Mouse (Mus musculus) neural tube, embryonic 14.5 days (tissue): ENCODE measurements around the gene Trim71. TPM values are rescaled to one million over a fixed set of nuclear protein-coding genes. Genes with fewer than 3 reads are reported as not detected.

Source experiments
- ATAC-seq: fragments of 200-750 bp; cut with Nextera tagmentation; 2 replicates; pipeline ENCODE4 v1.8.0; 2017; ENCODE audit warnings: low read depth, mild to moderate bottlenecking, moderate TSS enrichment, moderate library complexity
- H3K27ac ChIP-seq: fragments of 300-500 bp; sonication (generic); 2 replicates; pipeline ENCODE4 v1.5.1; 2014; ENCODE audit warnings: low read depth, mild to moderate bottlenecking, control low read depth, low read length, moderate library complexity, mixed read lengths
- H3K27me3 ChIP-seq: fragments of 300-500 bp; sonication (generic); 2 replicates; pipeline ENCODE4 v1.6.1; 2014; ENCODE audit warnings: low read length; ENCODE audit not compliant: control insufficient read depth, insufficient read depth
- H3K36me3 ChIP-seq: fragments of 300-500 bp; sonication (generic); 2 replicates; pipeline ENCODE4 v1.6.1; 2014; ENCODE audit warnings: low read length, mixed read lengths; ENCODE audit not compliant: control insufficient read depth, insufficient read depth
- H3K4me1 ChIP-seq: fragments of 300-500 bp; sonication (generic); 2 replicates; pipeline ENCODE4 v1.6.1; 2014; ENCODE audit warnings: low read length; ENCODE audit not compliant: control insufficient read depth, insufficient read depth
- H3K4me2 ChIP-seq: fragments of 300-500 bp; sonication (generic); 2 replicates; pipeline ENCODE4 v1.6.1; 2014; ENCODE audit warnings: mild to moderate bottlenecking, low read depth, low read length, control low read depth
- H3K4me3 ChIP-seq: fragments of 300-500 bp; sonication (generic); 2 replicates; pipeline ENCODE4 v1.5.1; 2014; ENCODE audit warnings: low read depth, low read length, control low read depth, mixed read lengths
- H3K9ac ChIP-seq: fragments of 300-500 bp; sonication (generic); replicated peaks from 2 replicates; pipeline ENCODE4 v1.6.1; 2014; ENCODE audit warnings: low read depth, mild to moderate bottlenecking, control low read depth, low read length, mixed read lengths
- H3K9me3 ChIP-seq: fragments of 300-500 bp; sonication (generic); 2 replicates; pipeline ENCODE4 v1.6.1; 2016; ENCODE audit warnings: low read length; ENCODE audit not compliant: control insufficient read depth
- WGBS: fragments of 180-500 bp; shearing (Covaris S2); extraction: QIAGEN DNeasy Blood & Tissue Kit; methylation state at CpG from one replicate; pipeline ENCODE4 v1.1.7; 2014; 5-methylcytosine and 5-hydroxymethylcytosine counted together
- polyA plus RNA-seq: library from polyadenylated mRNA; unstranded; fragments of >200 nt; fragmentation: Nextera tagmentation; extraction: Ambion mirVana; gene quantifications from 2 replicates; pipeline ENCODE4 v1.2.1, GENCODE M21; 2014

The Trim71 gene
- polyA plus RNA-seq, 1 experiment from 2014 or later, result 0.28 TPM

DNA sequence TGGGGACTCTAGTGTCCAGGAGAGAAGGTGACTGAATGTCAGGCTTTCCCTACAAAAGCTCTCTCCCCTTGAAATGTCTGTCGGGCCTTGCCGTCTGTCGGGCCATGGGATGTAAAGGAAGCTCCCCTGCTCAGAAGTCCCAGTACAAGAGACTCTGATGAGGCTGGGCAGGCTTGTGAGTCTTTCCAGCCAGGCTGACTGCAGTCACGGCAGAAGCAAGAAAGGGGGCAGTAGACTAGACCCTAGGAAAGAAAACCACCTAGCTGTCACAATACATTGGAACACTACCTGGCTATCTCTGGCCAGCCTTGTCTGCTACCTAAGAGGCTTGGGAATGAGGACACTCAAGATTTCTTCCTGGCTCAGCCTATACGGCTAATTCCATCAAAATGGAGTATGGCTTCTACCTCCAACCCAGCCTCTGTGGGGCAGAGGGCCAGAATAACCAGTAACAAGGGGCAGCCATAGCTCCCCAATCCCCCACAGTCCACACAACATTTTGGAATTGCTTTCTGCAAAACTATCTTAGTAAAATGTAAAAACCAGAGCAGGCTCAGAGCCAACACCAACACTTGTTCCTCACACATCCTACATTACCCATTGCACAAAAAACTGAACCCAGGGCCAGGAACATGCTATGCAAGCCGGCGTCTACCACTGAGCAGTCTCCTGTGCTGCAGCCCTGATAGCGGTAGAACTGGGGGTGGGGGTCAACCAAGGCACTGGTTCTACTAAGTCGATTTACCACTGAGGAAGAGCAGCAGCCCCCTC, 29.2 kb downstream of the Trim71 start:
- H3K27me3 ChIP-seq, result no peaks in the 10 kb centered on the region
- no peaks in the 10 kb centered on the region for H3K36me3 ChIP-seq
- WGBS, result 84% methylated on average over 9 of the region's 9 CpGs
- peaks cover 3% of the 10 kb centered on the region; the same call in 1 of the 2 replicates for H3K4me1 ChIP-seq
- no peaks in the 10 kb centered on the region for H3K9me3 ChIP-seq
- H3K4me2 ChIP-seq, result no peak overlapping the region
- no peak overlapping the region for H3K9ac ChIP-seq
- no peak for ATAC-seq
- H3K4me3 ChIP-seq, result no peak overlapping the region
- H3K27ac ChIP-seq, result no peak overlapping the region

DNA sequence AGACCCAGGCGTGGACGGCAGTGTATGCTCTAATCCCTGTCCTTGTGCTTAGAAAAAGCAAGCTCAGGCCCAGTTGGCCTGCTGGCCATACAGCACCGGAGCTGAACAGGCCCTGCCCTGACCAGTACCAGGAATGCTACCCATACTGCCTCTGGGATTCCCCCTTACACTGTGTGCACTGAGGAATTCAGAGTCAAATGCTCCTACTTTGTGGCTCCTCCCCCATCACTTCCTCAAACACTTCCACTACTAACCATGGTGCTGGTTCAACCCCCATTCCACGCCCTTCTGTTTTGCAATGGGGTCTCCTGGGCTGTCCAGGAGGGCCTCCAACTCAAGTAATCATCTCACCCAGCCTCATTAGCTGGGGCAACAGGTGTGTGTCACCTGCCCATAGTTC, 30.3 kb downstream of the Trim71 start:
- Histone ChIP-seq H3K36me3 (no peaks in the 10 kb centered on the region), H3K4me3 (no peak overlapping the region), H3K4me2 (no peak overlapping the region), H3K27ac (no peak overlapping the region), H3K9ac (no peak overlapping the region), H3K27me3 (no peaks in the 10 kb centered on the region), H3K9me3 (no peaks in the 10 kb centered on the region), H3K4me1 (peaks cover 3% of the 10 kb centered on the region; the same call in 1 of the 2 replicates)
- 90% methylated on average over 4 of the region's 4 CpGs for WGBS
- ATAC-seq, result no peak

GRCm38 (mm10) chr9:114531276-114531675, 32.9 kb downstream of the Trim71 start:
- 15% methylated on average over 11 of the region's 11 CpGs for WGBS
- H3K27me3 ChIP-seq, result no peaks in the 10 kb centered on the region
- no peak overlapping the region for H3K4me2 ChIP-seq
- H3K9ac ChIP-seq, result no peak overlapping the region
- ATAC-seq, result no peak
- peaks cover 12% of the 10 kb centered on the region for H3K4me1 ChIP-seq
- H3K4me3 ChIP-seq, result no peak overlapping the region
- H3K36me3 ChIP-seq, result no peaks in the 10 kb centered on the region
- H3K9me3 ChIP-seq, result no peaks in the 10 kb centered on the region
- H3K27ac ChIP-seq, result no peak overlapping the region

- WGBS, result 47% methylated on average over 9 of the region's 9 CpGs
- H3K36me3 ChIP-seq, result no peaks in the 10 kb centered on the region
- no peak for ATAC-seq
- no peaks in the 10 kb centered on the region for H3K27me3 ChIP-seq
- no peak overlapping the region for H3K4me3 ChIP-seq
- no peak overlapping the region for H3K27ac ChIP-seq
- peaks cover 20% of the 10 kb centered on the region for H3K4me1 ChIP-seq
- H3K9me3 ChIP-seq, result no peaks in the 10 kb centered on the region
- no peak overlapping the region for H3K9ac ChIP-seq
- no peak overlapping the region for H3K4me2 ChIP-seq
Observed at GRCm38 (mm10) chr9:114528680-114529048, 35.5 kb downstream of the Trim71 start.

- Histone ChIP-seq H3K9me3 (no peaks in the 10 kb centered on the region), H3K4me2 (no peak overlapping the region), H3K27me3 (no peaks in the 10 kb centered on the region), H3K4me1 (peaks cover 20% of the 10 kb centered on the region), H3K27ac (no peak overlapping the region), H3K36me3 (no peaks in the 10 kb centered on the region), H3K4me3 (no peak overlapping the region), H3K9ac (no peak overlapping the region)
- ATAC-seq, result no peak
- WGBS, result 12% methylated on average over 17 of the region's 17 CpGs
Observed at GRCm38 (mm10) chr9:114527992-114528679, 36.0 kb downstream of the Trim71 start.

- Histone ChIP-seq H3K4me3 (no peak overlapping the region), H3K27ac (no peak overlapping the region), H3K4me2 (no peak overlapping the region; the same call in 1 of the 2 replicates), H3K9ac (no peak overlapping the region), H3K36me3 (no peaks in the 10 kb centered on the region), H3K27me3 (no peaks in the 10 kb centered on the region), H3K9me3 (no peaks in the 10 kb centered on the region), H3K4me1 (peaks cover 20% of the 10 kb centered on the region)
- 6% methylated on average over 16 of the region's 16 CpGs for WGBS
- ATAC-seq, result peak; percentile 43; the same call in 1 of the 2 replicates
Observed at GRCm38 (mm10) chr9:114527085-114527484, 37.1 kb downstream of the Trim71 start.

DNA sequence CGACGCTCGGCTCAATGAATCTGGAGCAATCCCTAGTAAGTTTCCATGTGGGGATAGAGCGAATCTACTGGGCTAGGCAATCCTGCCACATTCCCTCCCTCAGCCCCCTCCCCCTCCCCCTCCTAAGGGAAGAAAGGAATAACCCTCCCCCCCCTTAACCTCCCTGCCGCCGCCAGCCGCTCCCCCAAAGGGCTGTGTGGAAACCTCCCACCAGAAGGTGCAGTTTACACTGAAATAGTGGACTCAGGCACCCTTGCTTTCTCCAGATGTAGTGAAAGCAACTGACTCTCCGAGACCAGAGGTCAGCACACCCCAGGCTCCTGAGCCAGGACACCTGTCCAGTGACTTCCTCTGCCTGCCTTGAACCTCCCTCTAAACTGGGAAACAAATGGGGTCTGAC, 37.6 kb downstream of the Trim71 start:
- H3K27ac ChIP-seq, result no peak overlapping the region
- no peak overlapping the region for H3K4me3 ChIP-seq
- H3K9me3 ChIP-seq, result no peaks in the 10 kb centered on the region
- no peak for ATAC-seq
- WGBS, result 6% methylated on average over 8 of the region's 8 CpGs
- peaks cover 20% of the 10 kb centered on the region for H3K4me1 ChIP-seq
- no peaks in the 10 kb centered on the region for H3K36me3 ChIP-seq
- peak overlapping the region; percentile 1; the same call in 1 of the 2 replicates for H3K4me2 ChIP-seq
- no peak overlapping the region for H3K9ac ChIP-seq
- H3K27me3 ChIP-seq, result no peaks in the 10 kb centered on the region

DNA sequence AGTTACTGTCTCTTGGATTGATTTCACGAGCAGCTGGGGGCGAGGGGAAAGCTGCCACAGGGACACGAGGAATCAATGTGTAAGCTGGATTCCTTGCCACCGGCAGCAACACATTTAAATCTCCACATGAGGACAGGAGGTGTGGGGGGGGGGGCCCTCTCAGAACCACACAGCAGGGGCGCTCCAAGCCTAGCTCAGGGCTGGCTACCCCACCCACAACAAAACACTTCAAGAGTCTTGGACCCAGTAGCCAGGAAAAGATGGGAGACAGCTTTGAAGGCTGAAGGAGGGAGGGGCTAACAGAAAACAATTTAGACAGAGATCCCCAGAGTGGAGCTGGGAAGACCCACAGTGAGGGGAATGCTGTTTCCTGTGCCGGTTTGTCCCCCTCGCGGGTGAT, 38.3 kb downstream of the Trim71 start:
- Histone ChIP-seq H3K4me1 (peaks cover 16% of the 10 kb centered on the region), H3K27me3 (no peaks in the 10 kb centered on the region), H3K36me3 (no peaks in the 10 kb centered on the region), H3K4me2 (peak overlapping the region; percentile 14; the same call in 1 of the 2 replicates), H3K4me3 (no peak overlapping the region), H3K27ac (no peak overlapping the region), H3K9ac (no peak overlapping the region), H3K9me3 (no peaks in the 10 kb centered on the region)
- WGBS, result 6% methylated on average over 8 of the region's 8 CpGs
- peak; percentile 45; the same call in 1 of the 2 replicates for ATAC-seq

DNA sequence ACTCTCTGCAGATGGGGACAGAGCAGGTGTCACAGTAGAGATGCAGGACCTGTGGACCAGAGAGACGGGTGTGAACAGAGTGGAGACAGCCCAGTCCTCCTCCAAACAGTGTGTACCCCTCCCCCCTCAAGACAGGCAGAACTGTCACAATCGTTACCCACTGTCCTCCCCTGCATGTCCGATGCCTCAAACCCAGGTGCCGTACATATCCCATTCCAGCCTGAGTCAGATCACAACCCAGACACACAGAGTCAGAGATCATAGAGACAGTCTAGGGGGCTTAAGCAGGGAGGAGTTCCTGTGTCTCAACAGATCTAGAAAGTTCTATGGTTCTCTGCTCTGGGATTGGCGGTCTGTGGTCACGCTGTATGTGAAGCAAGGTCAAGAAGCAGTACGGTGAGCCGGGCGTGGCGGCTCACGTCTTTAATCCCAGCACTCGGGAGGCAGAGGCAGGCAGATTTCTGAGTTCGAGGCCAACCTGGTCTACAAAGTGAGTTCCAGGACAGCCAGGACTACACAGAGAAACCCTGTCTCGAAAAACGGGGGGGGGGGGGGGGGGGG, 39.0 kb downstream of the Trim71 start:
- no peak overlapping the region for H3K27ac ChIP-seq
- 0 out of 2 replicates have a peak, but pooled peaks have one; percentile 19 for ATAC-seq
- no peaks in the 10 kb centered on the region for H3K36me3 ChIP-seq
- 96% methylated on average over 13 of the region's 15 CpGs for WGBS
- H3K27me3 ChIP-seq, result no peaks in the 10 kb centered on the region
- H3K9ac ChIP-seq, result no peak overlapping the region
- H3K9me3 ChIP-seq, result no peaks in the 10 kb centered on the region
- H3K4me1 ChIP-seq, result peaks cover 16% of the 10 kb centered on the region
- H3K4me3 ChIP-seq, result no peak overlapping the region
- no peak overlapping the region for H3K4me2 ChIP-seq
